Comparison of ENCODE assay signal across 8 mouse cellular contexts in genomic region chr1:170110516-170111332, GRCm38 (mm10). TPM values are rescaled to one million over a fixed set of nuclear protein-coding genes. Genes with fewer than 3 reads are reported as not detected.
DNase-seq lines count a peak whose midpoint lies in the region; ATAC-seq and TF ChIP-seq lines count a peak whose summit lies in the region.

Ddr2 (minus strand) TSS chr1:170110762.

- peak within 1 kb of the TSS; percentile 41 for H3K9ac ChIP-seq in intestine, embryonic 15.5 days
- H3K9ac ChIP-seq in lung, embryonic 15.5 days = peak within 1 kb of the TSS; percentile 33
- peak within 1 kb of the TSS; percentile 67 for H3K9ac ChIP-seq in stomach, embryonic 16.5 days (ENCODE audit: low read length)

- H3K4me3 ChIP-seq in cortical plate, adult 2 months (ENCODE audit: insufficient read depth, low read length) = peak within 1 kb of the TSS; percentile 19
- H3K4me3 ChIP-seq in intestine, embryonic 15.5 days (replicated peaks) = peak within 1 kb of the TSS; percentile 36
- peak within 1 kb of the TSS; percentile 44 for H3K4me3 ChIP-seq in lung, embryonic 15.5 days
- peak within 1 kb of the TSS; percentile 52 for H3K4me3 ChIP-seq in stomach, embryonic 16.5 days (replicated peaks; ENCODE audit: low read length)

- peak within 1 kb of the TSS; percentile 49 for H3K4me2 ChIP-seq in intestine, embryonic 15.5 days (replicated peaks)
- peak within 1 kb of the TSS; percentile 52 for H3K4me2 ChIP-seq in lung, embryonic 15.5 days
- H3K4me2 ChIP-seq in stomach, embryonic 16.5 days (ENCODE audit: low read depth, low read length) = peak within 1 kb of the TSS; percentile 55

- H3K4me1 ChIP-seq in cortical plate, adult 2 months (ENCODE audit: control insufficient read depth, insufficient read depth, low read length) = no peaks in the 10 kb centered on the region
- peaks cover 8% of the 10 kb centered on the region; the same call in 1 of the 2 replicates for H3K4me1 ChIP-seq in intestine, embryonic 15.5 days (replicated peaks)
- peaks cover 5% of the 10 kb centered on the region; the same call in 1 of the 2 replicates for H3K4me1 ChIP-seq in lung, embryonic 15.5 days
- peaks cover 11% of the 10 kb centered on the region for H3K4me1 ChIP-seq in stomach, embryonic 16.5 days (ENCODE audit: control insufficient read depth, insufficient read depth, low read length)

- 34% methylated on average over 17 of the region's 17 CpGs for WGBS in intestine, embryonic 15.5 days
- 32% methylated on average over 17 of the region's 17 CpGs for WGBS in lung, embryonic 15.5 days
- 37% methylated on average over 17 of the region's 17 CpGs for WGBS in stomach, embryonic 16.5 days

- no peak within 1 kb of the TSS for H3K27ac ChIP-seq in cortical plate, adult 2 months (ENCODE audit: insufficient read depth, low read length)
- H3K27ac ChIP-seq in intestine, embryonic 15.5 days = peak within 1 kb of the TSS; percentile 92
- peak within 1 kb of the TSS; percentile 87 for H3K27ac ChIP-seq in lung, embryonic 15.5 days
- H3K27ac ChIP-seq in stomach, embryonic 16.5 days (ENCODE audit: low read length) = peak within 1 kb of the TSS; percentile 93

- DNase-seq in layer of hippocampus, postnatal 10 days (ENCODE audit: low spot score in 2 of 2) = peak; percentile 16 to 31
- no peak for DNase-seq in layer of hippocampus, adult 8-10 months (ENCODE audit: low spot score in 2 of 2)
- no peak for DNase-seq in gonadal fat pad, adult 2 months (ENCODE audit: low read depth)
- no peak for DNase-seq in layer of hippocampus, postnatal 25 days (ENCODE audit: extremely low spot score in 1 of 2, low spot score in 1 of 2)

- ATAC-seq in intestine, embryonic 15.5 days = peak; percentile 84
- peak; percentile 87; the same call in 1 of the 2 replicates for ATAC-seq in lung, embryonic 15.5 days (ENCODE audit: borderline replicate concordance, extremely low read depth, low FRiP score, low TSS enrichment)
- peak; percentile 77; the same call in 1 of the 2 replicates for ATAC-seq in stomach, embryonic 16.5 days (ENCODE audit: insufficient read depth, low FRiP score)

- no peak for TF ChIP-seq POLR2A in cortical plate, adult 2 months (IDR thresholded peaks at IDR 0.05; ENCODE audit: extremely low read depth, insufficient read depth, low read length)

- H3K27me3 ChIP-seq in intestine, embryonic 15.5 days (replicated peaks) = no peaks in the 10 kb centered on the region
- no peaks in the 10 kb centered on the region for H3K27me3 ChIP-seq in lung, embryonic 15.5 days
- no peaks in the 10 kb centered on the region for H3K27me3 ChIP-seq in stomach, embryonic 16.5 days (ENCODE audit: control insufficient read depth, insufficient read depth, low read length)

- H3K36me3 ChIP-seq in intestine, embryonic 15.5 days = no peaks in the 10 kb centered on the region
- H3K36me3 ChIP-seq in lung, embryonic 15.5 days = no peaks in the 10 kb centered on the region
- no peaks in the 10 kb centered on the region for H3K36me3 ChIP-seq in stomach, embryonic 16.5 days (ENCODE audit: control insufficient read depth, insufficient read depth, low read length)

- TF ChIP-seq CTCF in cortical plate, adult 2 months (IDR thresholded peaks at IDR 0.05; ENCODE audit: extremely low read depth, insufficient read depth, low read length) = no peak

- H3K9me3 ChIP-seq in intestine, embryonic 15.5 days = no peaks in the 10 kb centered on the region
- no peaks in the 10 kb centered on the region for H3K9me3 ChIP-seq in lung, embryonic 15.5 days
- no peaks in the 10 kb centered on the region for H3K9me3 ChIP-seq in stomach, embryonic 16.5 days (replicated peaks; ENCODE audit: control insufficient read depth, low read length)

RNA-seq across cellular contexts. Expression of gene Ddr2, which starts in this region (rescaled TPM):
- total RNA-seq in layer of hippocampus, postnatal 10 days (2021) = 1 to 10 TPM; 7.4 to 7.7 TPM
- 1 to 10 TPM; 5.3 to 7.2 (median 6.8) TPM for total RNA-seq in layer of hippocampus, adult 8-10 months (2022)
- polyA plus RNA-seq in cortical plate, adult 2 months (2012; rRNA removed) = 3.2 and 4.0 TPM in 2 replicates
- 25.4 and 27.3 TPM in 2 replicates for polyA plus RNA-seq in gonadal fat pad, adult 2 months (2012; rRNA removed)
- 36.2 and 38.6 TPM in 2 replicates for polyA plus RNA-seq in intestine, embryonic 15.5 days (2015; fragmentation: Nextera tagmentation; extraction: Ambion mirVana)
- polyA plus RNA-seq in lung, embryonic 15.5 days (2015; fragmentation: Nextera tagmentation; extraction: Ambion mirVana) = 40.9 and 43.9 TPM in 2 replicates
- 57.1 and 60.3 TPM in 2 replicates for polyA plus RNA-seq in stomach, embryonic 16.5 days (2015; fragmentation: Nextera tagmentation; extraction: Ambion mirVana)
- 1 to 10 TPM; 4.1 to 4.6 TPM for total RNA-seq in layer of hippocampus, postnatal 25 days (2021)

Comparison
In these comparisons a context has a peak if more than half of its experiments do, and no peak if none do; other contexts are left out.
1. DNase-seq: peak in layer of hippocampus, postnatal 10 days (2 of 2); none in layer of hippocampus, adult 8-10 months (0 of 2), gonadal fat pad, adult 2 months (single experiment) and layer of hippocampus, postnatal 25 days (0 of 2).
2. Peak in every context shown above with its lines, with median percentiles within 50 percentile points of each other: H3K4me3 ChIP-seq, ATAC-seq, H3K4me2 ChIP-seq and H3K9ac ChIP-seq.